Mouse (Mus musculus): Measurements from ENCODE around the gene Gm20388. TPM values are rescaled to one million over a fixed set of nuclear protein-coding genes. Genes with fewer than 3 reads are reported as not detected.

Gene Gm20388
- polyA plus RNA-seq, 1 experiment from 2014 or later, result not detected

- Histone ChIP-seq H3K4me3 (ENCODE audit: low read length) (no peak overlapping the region), H3K27ac (ENCODE audit: low read depth, low read length) (no peak overlapping the region), H3K27me3 (ENCODE audit: control insufficient read depth, insufficient read depth, low read length) (peaks cover 16% of the 10 kb centered on the region), H3K9ac (ENCODE audit: low read depth, low read length) (no peak overlapping the region), H3K4me2 (replicated peaks; ENCODE audit: low read depth, low read length) (no peak overlapping the region), H3K4me1 (ENCODE audit: control insufficient read depth, insufficient read depth, low read length) (peaks cover 8% of the 10 kb centered on the region), H3K36me3 (ENCODE audit: control insufficient read depth, insufficient read depth, low read length) (no peaks in the 10 kb centered on the region), H3K9me3 (ENCODE audit: control insufficient read depth, low read length) (no peaks in the 10 kb centered on the region)
- 82% methylated on average over 15 of the region's 15 CpGs for WGBS
- no peak for ATAC-seq (ENCODE audit: low FRiP score, low TSS enrichment)
These were observed 828.9 kb downstream of the Gm20388 start for GRCm38 (mm10) chr8:120739526-120739925.

DNA sequence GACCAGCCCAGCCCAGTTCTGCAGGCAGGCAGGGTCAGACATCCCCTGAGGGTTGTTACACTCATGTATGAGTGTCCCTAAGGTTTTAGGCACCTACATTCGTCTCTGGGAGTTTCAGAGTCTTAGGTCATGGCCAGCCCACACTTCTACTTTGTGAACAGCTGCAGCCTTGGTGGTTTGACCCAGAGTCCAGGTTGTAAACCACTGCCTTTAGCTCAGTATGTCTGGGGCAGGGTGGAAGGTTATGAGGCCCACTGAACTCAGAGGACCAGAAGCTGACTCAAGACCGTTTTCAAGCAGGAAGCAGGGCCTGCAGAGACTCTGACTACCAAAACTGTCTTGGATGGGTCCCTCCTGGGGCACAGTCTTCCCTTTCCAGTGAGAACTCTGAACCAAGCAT is 829.9 kb downstream of the Gm20388 start:
- Histone ChIP-seq H3K9me3 (ENCODE audit: control insufficient read depth, low read length) (no peaks in the 10 kb centered on the region), H3K4me2 (replicated peaks; ENCODE audit: low read depth, low read length) (no peak overlapping the region)

DNA sequence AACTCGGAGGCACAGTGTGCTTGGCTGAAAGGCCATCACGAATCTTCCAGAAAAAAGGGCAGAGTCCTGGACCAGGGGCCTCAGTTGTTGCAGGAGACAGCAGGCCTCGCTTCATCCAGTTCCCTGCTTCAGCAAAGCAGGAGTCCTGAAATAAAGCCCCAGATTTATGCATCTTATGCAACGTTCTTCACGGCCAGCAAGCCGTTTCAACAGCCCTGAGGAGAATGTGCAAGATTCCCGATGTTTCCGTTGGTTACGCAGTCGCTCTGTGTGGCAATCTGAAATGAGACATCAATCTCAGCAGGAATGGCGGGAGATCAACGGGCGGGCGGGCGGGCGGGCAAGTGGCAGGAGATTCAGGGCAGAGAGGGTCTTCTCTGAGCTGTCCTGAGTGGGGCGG is 830.4 kb downstream of the Gm20388 start:
- no peak for ATAC-seq (ENCODE audit: low FRiP score, low TSS enrichment)
- Histone ChIP-seq H3K27me3 (ENCODE audit: control insufficient read depth, insufficient read depth, low read length) (0 out of 2 replicates have a peak, but pooled peaks cover 6% of the 10 kb centered on the region), H3K9me3 (ENCODE audit: control insufficient read depth, low read length) (no peaks in the 10 kb centered on the region), H3K4me3 (ENCODE audit: low read length) (no peak overlapping the region), H3K9ac (ENCODE audit: low read depth, low read length) (no peak overlapping the region), H3K27ac (ENCODE audit: low read depth, low read length) (no peak overlapping the region), H3K4me1 (ENCODE audit: control insufficient read depth, insufficient read depth, low read length) (peaks cover 18% of the 10 kb centered on the region), H3K4me2 (replicated peaks; ENCODE audit: low read depth, low read length) (no peak overlapping the region), H3K36me3 (ENCODE audit: control insufficient read depth, insufficient read depth, low read length) (no peaks in the 10 kb centered on the region)
- 87% methylated on average over 17 of the region's 17 CpGs for WGBS

More for the DNA sequence above, 829.9 kb downstream of the Gm20388 start:
- ATAC-seq (ENCODE audit: low FRiP score, low TSS enrichment), result no peak
- no peak overlapping the region for H3K4me3 ChIP-seq (ENCODE audit: low read length)
- no peaks in the 10 kb centered on the region for H3K36me3 ChIP-seq (ENCODE audit: control insufficient read depth, insufficient read depth, low read length)
- H3K4me1 ChIP-seq (ENCODE audit: control insufficient read depth, insufficient read depth, low read length), result peaks cover 14% of the 10 kb centered on the region
- 44% methylated on average over 2 of the region's 2 CpGs for WGBS
- no peak overlapping the region for H3K27ac ChIP-seq (ENCODE audit: low read depth, low read length)
- no peak overlapping the region for H3K9ac ChIP-seq (ENCODE audit: low read depth, low read length)
- H3K27me3 ChIP-seq (ENCODE audit: control insufficient read depth, insufficient read depth, low read length), result peaks cover 10% of the 10 kb centered on the region; the same call in 1 of the 2 replicates

DNA sequence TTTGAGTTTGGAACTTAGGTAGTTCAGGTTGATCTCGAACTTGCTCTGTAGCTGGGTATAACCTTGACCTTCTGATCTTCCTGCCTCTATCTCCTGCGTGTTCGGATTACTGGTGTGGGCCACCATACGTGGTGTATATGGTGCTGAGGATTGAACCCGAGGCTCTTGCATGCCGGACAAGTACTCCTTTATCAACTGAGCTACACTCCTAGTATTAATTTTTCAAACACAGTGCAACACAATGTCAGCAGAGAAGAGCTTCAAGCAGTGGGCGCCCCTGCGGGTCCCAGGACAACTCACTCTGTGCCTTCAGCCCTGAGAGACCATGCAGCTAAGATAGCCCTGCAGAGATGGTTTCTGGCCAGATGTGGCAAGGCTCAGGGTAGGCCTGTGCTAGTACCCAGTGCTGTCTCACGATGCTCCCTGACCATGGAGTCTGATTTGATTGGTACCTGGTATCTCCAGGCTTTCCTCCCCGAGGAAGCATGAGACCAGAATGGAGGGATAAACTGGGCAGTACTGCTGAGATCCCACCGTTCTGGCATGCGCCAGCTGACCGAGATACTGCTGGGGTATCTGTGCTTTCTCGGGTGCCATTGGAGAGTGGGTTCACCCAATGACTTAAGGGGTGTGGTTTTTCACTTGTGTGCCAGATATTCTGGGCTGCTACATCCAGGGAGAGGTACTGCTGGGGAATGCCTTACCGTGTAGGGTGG is 831.3 kb downstream of the Gm20388 start:
- Histone ChIP-seq H3K4me2 (replicated peaks; ENCODE audit: low read depth, low read length) (no peak overlapping the region), H3K27me3 (ENCODE audit: control insufficient read depth, insufficient read depth, low read length) (0 out of 2 replicates have a peak, but pooled peaks cover 5% of the 10 kb centered on the region), H3K9ac (ENCODE audit: low read depth, low read length) (no peak overlapping the region), H3K4me3 (ENCODE audit: low read length) (no peak overlapping the region), H3K4me1 (ENCODE audit: control insufficient read depth, insufficient read depth, low read length) (peaks cover 20% of the 10 kb centered on the region), H3K27ac (ENCODE audit: low read depth, low read length) (no peak overlapping the region), H3K9me3 (ENCODE audit: control insufficient read depth, low read length) (no peaks in the 10 kb centered on the region), H3K36me3 (ENCODE audit: control insufficient read depth, insufficient read depth, low read length) (no peaks in the 10 kb centered on the region)
- ATAC-seq (ENCODE audit: low FRiP score, low TSS enrichment), result no peak
- 94% methylated on average over 15 of the region's 15 CpGs for WGBS

DNA sequence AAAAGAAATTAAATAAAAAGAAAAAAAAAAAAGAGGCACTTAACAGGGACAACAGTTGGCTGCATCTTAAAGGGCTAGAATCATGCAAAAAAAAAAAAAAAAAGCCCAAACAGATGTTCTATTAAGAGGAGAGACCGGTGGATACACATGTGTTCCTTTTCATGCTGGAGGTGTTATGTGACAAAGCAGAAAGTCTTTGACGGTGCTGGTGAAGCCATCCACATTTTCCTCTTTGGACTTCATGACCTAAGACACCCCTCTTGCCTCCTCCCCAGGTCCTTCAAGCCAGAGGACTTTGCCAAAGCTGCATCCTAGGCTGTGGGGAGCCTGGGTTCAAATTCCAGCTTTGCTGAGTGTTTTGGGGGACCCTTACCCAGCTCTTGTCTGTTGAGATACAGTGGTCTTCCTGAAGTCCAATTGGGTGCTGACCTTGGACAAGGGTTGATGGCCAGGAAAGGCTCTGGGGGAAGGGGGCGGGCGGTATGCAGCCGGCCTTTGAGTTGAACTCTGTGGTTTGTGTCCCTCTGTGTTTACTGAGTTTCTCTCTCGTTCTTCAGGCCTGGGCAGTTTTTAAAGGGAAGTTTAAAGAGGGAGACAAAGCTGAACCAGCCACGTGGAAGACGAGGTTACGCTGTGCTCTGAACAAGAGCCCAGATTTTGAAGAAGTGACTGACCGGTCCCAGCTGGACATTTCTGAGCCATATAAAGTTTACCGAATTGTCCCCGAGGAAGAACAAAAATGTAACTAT is 832.7 kb downstream of the Gm20388 start:
- 57% methylated on average over 12 of the region's 12 CpGs for WGBS
- Histone ChIP-seq H3K4me3 (ENCODE audit: low read length) (no peak overlapping the region), H3K4me2 (replicated peaks; ENCODE audit: low read depth, low read length) (no peak overlapping the region), H3K27ac (ENCODE audit: low read depth, low read length) (peak overlapping the region; percentile 65), H3K9ac (ENCODE audit: low read depth, low read length) (no peak overlapping the region), H3K27me3 (ENCODE audit: control insufficient read depth, insufficient read depth, low read length) (no peaks in the 10 kb centered on the region), H3K4me1 (ENCODE audit: control insufficient read depth, insufficient read depth, low read length) (peaks cover 23% of the 10 kb centered on the region), H3K36me3 (ENCODE audit: control insufficient read depth, insufficient read depth, low read length) (no peaks in the 10 kb centered on the region), H3K9me3 (ENCODE audit: control insufficient read depth, low read length) (no peaks in the 10 kb centered on the region)
- no peak for ATAC-seq (ENCODE audit: low FRiP score, low TSS enrichment)

DNA sequence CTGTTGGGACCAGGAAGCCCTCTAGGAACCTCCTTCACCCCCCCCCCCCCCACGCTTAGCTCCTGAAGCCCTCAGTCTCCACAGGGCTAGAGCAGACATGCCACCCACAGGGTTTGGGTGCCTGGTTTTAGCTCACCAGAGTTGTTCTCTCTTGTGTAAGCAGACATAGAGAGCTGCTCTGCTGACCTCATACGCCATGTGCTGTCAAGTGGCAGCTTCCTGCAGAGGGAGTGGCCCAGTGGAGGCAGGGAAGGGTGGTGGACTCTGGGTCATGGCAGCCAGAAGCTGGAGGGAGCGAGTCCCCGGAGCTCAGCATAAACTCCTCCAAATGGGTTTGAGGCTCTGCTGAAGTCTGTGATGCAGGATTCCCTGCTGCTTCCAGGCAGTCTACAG is 833.3 kb downstream of the Gm20388 start:
- H3K4me3 ChIP-seq (ENCODE audit: low read length), result no peak overlapping the region
- no peak; the same call in 1 of the 2 replicates for ATAC-seq (ENCODE audit: low FRiP score, low TSS enrichment)
- no peaks in the 10 kb centered on the region for H3K27me3 ChIP-seq (ENCODE audit: control insufficient read depth, insufficient read depth, low read length)
- no peaks in the 10 kb centered on the region for H3K9me3 ChIP-seq (ENCODE audit: control insufficient read depth, low read length)
- H3K4me1 ChIP-seq (ENCODE audit: control insufficient read depth, insufficient read depth, low read length), result peaks cover 23% of the 10 kb centered on the region
- 40% methylated on average over 4 of the region's 4 CpGs for WGBS
- H3K36me3 ChIP-seq (ENCODE audit: control insufficient read depth, insufficient read depth, low read length), result no peaks in the 10 kb centered on the region
- H3K9ac ChIP-seq (ENCODE audit: low read depth, low read length), result peak overlapping the region; percentile 23; the same call in 1 of the 2 replicates
- peak overlapping the region; percentile 65 for H3K27ac ChIP-seq (ENCODE audit: low read depth, low read length)
- no peak overlapping the region for H3K4me2 ChIP-seq (replicated peaks; ENCODE audit: low read depth, low read length)

- Histone ChIP-seq H3K9me3 (ENCODE audit: control insufficient read depth, low read length) (no peaks in the 10 kb centered on the region), H3K27me3 (ENCODE audit: control insufficient read depth, insufficient read depth, low read length) (no peaks in the 10 kb centered on the region), H3K4me2 (replicated peaks; ENCODE audit: low read depth, low read length) (no peak overlapping the region), H3K36me3 (ENCODE audit: control insufficient read depth, insufficient read depth, low read length) (no peaks in the 10 kb centered on the region), H3K27ac (ENCODE audit: low read depth, low read length) (peak overlapping the region; percentile 65), H3K4me3 (ENCODE audit: low read length) (no peak overlapping the region), H3K9ac (ENCODE audit: low read depth, low read length) (no peak overlapping the region), H3K4me1 (ENCODE audit: control insufficient read depth, insufficient read depth, low read length) (peaks cover 23% of the 10 kb centered on the region)
- 54% methylated on average over 5 of the region's 5 CpGs for WGBS
- ATAC-seq (ENCODE audit: low FRiP score, low TSS enrichment), result no peak
These were observed 833.8 kb downstream of the Gm20388 start for GRCm38 (mm10) chr8:120744448-120744847.

- 36% methylated on average over 7 of the region's 7 CpGs for WGBS
- no peak for ATAC-seq (ENCODE audit: low FRiP score, low TSS enrichment)
- Histone ChIP-seq H3K27me3 (ENCODE audit: control insufficient read depth, insufficient read depth, low read length) (no peaks in the 10 kb centered on the region), H3K4me1 (ENCODE audit: control insufficient read depth, insufficient read depth, low read length) (peaks cover 23% of the 10 kb centered on the region), H3K27ac (ENCODE audit: low read depth, low read length) (no peak overlapping the region), H3K9me3 (ENCODE audit: control insufficient read depth, low read length) (no peaks in the 10 kb centered on the region), H3K9ac (ENCODE audit: low read depth, low read length) (no peak overlapping the region), H3K4me2 (replicated peaks; ENCODE audit: low read depth, low read length) (no peak overlapping the region), H3K36me3 (ENCODE audit: control insufficient read depth, insufficient read depth, low read length) (no peaks in the 10 kb centered on the region), H3K4me3 (ENCODE audit: low read length) (no peak overlapping the region)
These were observed 834.6 kb downstream of the Gm20388 start for GRCm38 (mm10) chr8:120745226-120745625.
